Mouse (Mus musculus): Measurements from ENCODE around the gene Scube1. TPM values are rescaled to one million over a fixed set of nuclear protein-coding genes. Genes with fewer than 3 reads are reported as not detected.

Scube1 gene
- polyA plus RNA-seq, 1 experiment from 2014 or later: 8.7 TPM

DNA sequence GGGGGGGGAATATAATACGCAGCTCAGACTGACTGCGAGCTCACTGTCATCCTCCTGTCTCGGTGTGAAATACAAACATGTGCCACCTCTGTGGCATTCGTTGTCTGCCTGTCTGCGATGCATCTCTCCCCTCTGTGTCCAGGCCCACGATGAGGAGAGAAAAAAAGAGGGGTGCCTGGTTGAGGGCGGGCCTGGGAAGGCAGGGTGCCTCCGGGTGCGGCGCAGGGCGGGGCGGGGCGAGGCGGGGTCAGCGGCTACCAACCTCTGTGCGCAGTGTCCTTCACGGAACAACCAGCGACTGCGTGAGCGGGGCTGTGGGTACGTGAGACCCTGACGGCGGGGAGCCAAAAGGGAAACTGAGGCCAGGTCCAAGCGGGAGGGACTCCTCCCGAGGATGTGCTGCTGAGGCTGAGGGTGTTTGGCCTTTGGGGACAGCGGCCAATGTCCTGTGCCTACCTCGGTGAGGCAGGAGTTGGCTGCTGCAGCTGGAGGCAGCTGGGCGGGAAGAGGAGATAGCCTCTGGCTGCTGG is 161.4 kb downstream of the Scube1 start, which contains the start of the genes Tspo and Mcat:
Tspo (plus strand) TSS at position 266 of the 530 bp plus-strand sequence.
Mcat (minus strand) TSS at position 461 of the 530 bp plus-strand sequence.
- H3K9ac ChIP-seq (ENCODE audit: low read depth, low read length): peak within 1 kb of the TSS; percentile 53; the same call in 1 of the 2 replicates
- under 1% methylated on average over 26 of the region's 28 CpGs for WGBS
- no peak for ATAC-seq
- H3K4me1 ChIP-seq (ENCODE audit: control insufficient read depth, insufficient read depth, low read length): peaks cover 13% of the 10 kb centered on the region
- H3K4me3 ChIP-seq (ENCODE audit: low read depth, low read length): peak within 1 kb of the TSS; percentile 13
- H3K27me3 ChIP-seq (ENCODE audit: control insufficient read depth, insufficient read depth, low read depth, low read length): peaks cover 16% of the 10 kb centered on the region
- H3K36me3 ChIP-seq (ENCODE audit: control insufficient read depth, insufficient read depth, low read length): no peaks in the 10 kb centered on the region
- no peaks in the 10 kb centered on the region for H3K9me3 ChIP-seq (replicated peaks; ENCODE audit: control insufficient read depth, low read length, poor library complexity, severe bottlenecking)
- no peak within 1 kb of the TSS for H3K27ac ChIP-seq (ENCODE audit: low read length)
- peak within 1 kb of the TSS; percentile 52 for H3K4me2 ChIP-seq (ENCODE audit: low read length)

DNA sequence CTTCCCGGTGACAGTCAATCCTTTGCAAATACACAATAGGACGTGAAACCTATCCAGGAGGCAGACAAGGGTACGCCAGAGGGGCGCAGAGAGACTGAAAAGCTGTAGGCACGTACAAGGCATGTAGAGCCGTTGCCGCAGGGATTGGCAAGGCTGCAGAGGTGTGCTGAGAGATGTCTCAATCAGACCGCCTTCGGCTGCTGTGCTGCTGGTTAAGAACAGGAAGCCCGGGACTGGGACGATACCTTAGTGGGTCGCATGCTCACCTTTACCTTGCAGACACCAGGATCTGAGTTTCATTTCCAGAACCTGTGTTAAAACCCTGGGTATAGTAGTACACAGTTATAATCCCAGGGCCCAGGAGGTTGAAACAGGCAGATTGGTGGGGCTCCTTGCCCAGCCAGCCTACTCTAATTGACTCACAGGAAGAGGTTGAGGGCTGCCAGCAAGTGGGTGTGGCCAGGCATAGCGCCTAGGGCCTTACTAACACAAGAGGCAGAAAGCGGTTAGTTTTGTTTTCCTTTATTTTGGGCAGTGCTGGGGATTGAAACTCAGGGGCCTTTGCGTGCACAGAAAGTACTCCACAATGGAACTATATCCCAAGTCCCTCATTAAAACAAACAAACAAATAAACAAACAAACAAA is 162.1 kb downstream of the Scube1 start:
- Histone ChIP-seq H3K27me3 (ENCODE audit: control insufficient read depth, insufficient read depth, low read depth, low read length) (peaks cover 16% of the 10 kb centered on the region), H3K36me3 (ENCODE audit: control insufficient read depth, insufficient read depth, low read length) (no peaks in the 10 kb centered on the region), H3K9ac (ENCODE audit: low read depth, low read length) (no peak overlapping the region), H3K4me1 (ENCODE audit: control insufficient read depth, insufficient read depth, low read length) (peaks cover 13% of the 10 kb centered on the region), H3K27ac (ENCODE audit: low read length) (no peak overlapping the region), H3K9me3 (replicated peaks; ENCODE audit: control insufficient read depth, low read length, poor library complexity, severe bottlenecking) (no peaks in the 10 kb centered on the region), H3K4me2 (ENCODE audit: low read length) (peak overlapping the region; percentile 52; the same call in 1 of the 2 replicates), H3K4me3 (ENCODE audit: low read depth, low read length) (no peak overlapping the region)
- ATAC-seq: no peak
- 39% methylated on average over 15 of the region's 15 CpGs for WGBS

DNA sequence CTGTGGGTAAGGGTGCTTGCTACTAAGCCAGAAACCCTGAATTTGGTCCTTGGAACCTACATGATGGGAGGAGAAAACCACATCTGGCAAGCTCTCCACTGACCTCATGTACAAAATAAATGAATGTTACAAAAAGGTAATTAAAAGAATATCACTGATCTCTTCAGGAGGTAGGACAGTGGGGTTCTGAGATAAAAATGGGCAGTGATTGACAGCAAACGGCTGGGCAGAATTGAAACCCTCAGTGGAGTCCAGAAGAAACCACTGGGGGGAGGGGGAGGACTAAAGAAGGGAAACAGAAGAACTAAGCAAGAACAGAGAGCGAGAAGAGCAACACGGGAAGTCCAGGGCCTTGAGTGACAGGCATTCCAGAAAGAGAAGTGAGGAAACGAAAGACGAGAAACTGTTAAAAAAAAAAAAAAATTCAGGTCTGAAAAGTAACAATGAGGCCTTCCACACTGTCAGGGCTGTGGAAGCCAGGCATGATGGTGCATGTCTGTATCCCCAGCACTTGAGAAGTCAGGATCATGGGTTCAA is 163.8 kb downstream of the Scube1 start:
- Histone ChIP-seq H3K9ac (ENCODE audit: low read depth, low read length) (no peak overlapping the region), H3K36me3 (ENCODE audit: control insufficient read depth, insufficient read depth, low read length) (no peaks in the 10 kb centered on the region), H3K27me3 (ENCODE audit: control insufficient read depth, insufficient read depth, low read depth, low read length) (peaks cover 16% of the 10 kb centered on the region), H3K9me3 (replicated peaks; ENCODE audit: control insufficient read depth, low read length, poor library complexity, severe bottlenecking) (no peaks in the 10 kb centered on the region), H3K4me3 (ENCODE audit: low read depth, low read length) (no peak overlapping the region), H3K4me1 (ENCODE audit: control insufficient read depth, insufficient read depth, low read length) (peaks cover 13% of the 10 kb centered on the region), H3K4me2 (ENCODE audit: low read length) (no peak overlapping the region), H3K27ac (ENCODE audit: low read length) (no peak overlapping the region)
- no peak for ATAC-seq
- WGBS: 57% methylated on average over 5 of the region's 5 CpGs

DNA sequence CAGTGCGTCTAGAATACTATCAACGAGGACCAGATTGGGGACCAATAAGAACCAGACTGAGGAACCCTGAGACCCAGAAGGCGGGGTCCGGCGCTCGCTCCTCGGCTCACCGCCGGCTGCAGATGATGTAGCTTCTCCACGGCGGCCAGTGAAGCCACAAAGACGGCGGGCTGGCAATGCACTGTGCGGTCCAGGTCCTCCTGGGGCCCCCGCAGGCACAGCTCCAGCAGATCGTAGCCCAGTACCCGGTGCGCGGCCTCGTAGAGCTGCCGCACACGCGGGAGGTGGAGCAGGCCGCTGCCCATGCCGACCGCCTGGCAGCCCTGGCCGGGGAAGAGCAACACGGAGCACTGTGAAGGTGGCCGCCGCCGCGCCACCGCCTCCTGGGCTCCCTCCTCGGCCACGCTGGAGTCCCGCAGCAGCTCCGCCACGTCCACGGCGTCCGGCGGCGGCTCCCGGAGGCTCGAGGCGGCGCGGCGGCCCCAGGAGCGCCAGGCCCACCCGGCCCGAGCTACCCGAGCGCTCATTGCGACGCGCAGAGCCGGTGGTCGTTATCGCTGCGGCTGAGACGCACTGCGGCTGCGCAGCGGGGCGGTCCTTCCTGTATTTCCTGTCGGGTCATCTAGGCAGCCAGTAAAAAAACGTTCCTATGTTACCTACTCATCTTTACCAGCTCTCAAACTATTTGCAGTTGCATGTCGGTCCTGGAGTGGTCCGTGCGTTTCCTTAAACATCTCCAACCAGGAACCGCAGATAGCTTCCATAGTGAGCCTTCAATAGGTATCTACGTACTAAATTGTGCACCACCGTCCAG is 169.5 kb downstream of the Scube1 start:
- Histone ChIP-seq H3K4me1 (ENCODE audit: control insufficient read depth, insufficient read depth, low read length) (peaks cover 6% of the 10 kb centered on the region; the same call in 1 of the 2 replicates), H3K9ac (ENCODE audit: low read depth, low read length) (peak overlapping the region; percentile 98), H3K27me3 (ENCODE audit: control insufficient read depth, insufficient read depth, low read depth, low read length) (no peaks in the 10 kb centered on the region), H3K4me3 (ENCODE audit: low read depth, low read length) (peak overlapping the region; percentile 92), H3K9me3 (replicated peaks; ENCODE audit: control insufficient read depth, low read length, poor library complexity, severe bottlenecking) (no peaks in the 10 kb centered on the region), H3K4me2 (ENCODE audit: low read length) (peak overlapping the region; percentile 87), H3K27ac (ENCODE audit: low read length) (peak overlapping the region; percentile 93), H3K36me3 (ENCODE audit: control insufficient read depth, insufficient read depth, low read length) (0 out of 2 replicates have a peak, but pooled peaks cover 5% of the 10 kb centered on the region)
- WGBS: under 1% methylated on average over 74 of the region's 74 CpGs
- ATAC-seq: peak; percentile 94

Other genes with a start within 250 kb of the Scube1 start
- gene Ttll1, start 214.1 kb downstream of the Scube1 start, polyA plus RNA-seq (2015; fragmentation: Nextera tagmentation; extraction: Ambion mirVana): 130 TPM in 2 replicates
- gene Bik, start 198.2 kb downstream of the Scube1 start, polyA plus RNA-seq (2015; fragmentation: Nextera tagmentation; extraction: Ambion mirVana): 0.26 and 0.55 TPM in 2 replicates
- 5.8 and 6.1 TPM in 2 replicates for gene Tspo, start 161.4 kb downstream of the Scube1 start, polyA plus RNA-seq (2015; fragmentation: Nextera tagmentation; extraction: Ambion mirVana)
- gene Mcat, start 161.2 kb downstream of the Scube1 start, polyA plus RNA-seq (2015; fragmentation: Nextera tagmentation; extraction: Ambion mirVana): 25.9 and 30.3 TPM in 2 replicates
- gene Ttll12, start 129.9 kb downstream of the Scube1 start, polyA plus RNA-seq (2015; fragmentation: Nextera tagmentation; extraction: Ambion mirVana): 47.4 and 49.2 TPM in 2 replicates
- gene Mpped1, start 54.4 kb upstream of the Scube1 start, polyA plus RNA-seq (2015; fragmentation: Nextera tagmentation; extraction: Ambion mirVana): 19.8 and 27.8 TPM in 2 replicates